Mouse (Mus musculus) thymus, postnatal 0 days (tissue): ENCODE measurements at regions not wholly inside any gene's neighbourhood (a gene's known extent, or its start where the extent isn't known, plus 50 kb on each side); places are given as distances from the start of the nearest gene placed in this dataset.

Source experiments
- DNase-seq: peaks from one replicate; pipeline ENCODE4 v3.0.0-alpha.2; 2015; ENCODE audit warnings: low spot score

GRCm38 (mm10) chr9:31583983-31584382, 119.7 kb upstream of the Tmem45b start:
- no peak for DNase-seq

GRCm38 (mm10) chr9:31582947-31583346, 118.7 kb upstream of the Tmem45b start:
- no peak for DNase-seq

- no peak for DNase-seq
Measured at GRCm38 (mm10) chr9:31578506-31579173, 114.4 kb upstream of the Tmem45b start.

- DNase-seq: no peak
Measured at GRCm38 (mm10) chr9:31577066-31577465, 112.8 kb upstream of the Tmem45b start.

GRCm38 (mm10) chr9:31567029-31567428, 102.8 kb upstream of the Tmem45b start:
- no peak for DNase-seq

DNA sequence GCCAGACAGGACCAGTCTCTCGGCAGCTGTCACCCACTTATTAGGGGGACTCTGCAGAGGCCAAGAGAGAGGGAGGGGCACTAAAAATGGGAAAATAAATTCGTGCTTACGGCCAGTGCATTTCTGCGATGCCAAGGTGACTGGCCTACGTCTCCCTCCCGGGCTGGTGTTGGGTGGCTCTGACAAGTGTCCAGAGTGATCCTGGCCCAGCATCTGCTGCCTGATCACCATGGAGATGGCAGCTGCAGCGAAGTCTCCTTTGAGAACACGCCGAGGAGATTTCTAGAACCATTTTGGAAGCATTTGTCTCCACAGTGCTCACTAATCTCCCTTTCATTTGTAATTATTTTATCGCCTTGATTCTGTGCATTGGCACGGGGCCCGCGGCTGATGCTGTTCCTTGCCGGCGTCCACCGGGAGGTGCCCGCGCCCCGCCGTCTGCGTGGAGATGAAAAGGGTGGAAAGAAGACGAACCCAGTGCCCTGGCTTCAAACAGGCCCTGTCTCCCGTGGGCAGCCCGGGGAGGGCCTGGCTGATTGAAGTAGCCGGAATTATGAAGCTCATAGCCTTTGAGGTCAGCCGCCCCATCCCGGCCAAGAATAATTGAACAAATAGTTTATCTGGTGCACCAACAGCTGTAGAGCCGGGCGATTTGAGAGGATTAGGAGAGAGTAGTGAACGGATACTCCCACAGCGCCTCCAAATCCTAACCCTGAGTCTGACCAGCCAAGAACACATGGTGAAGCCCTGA, 102.2 kb upstream of the Tmem45b start:
- DNase-seq: no peak

GRCm38 (mm10) chr9:31564996-31565773, 100.9 kb upstream of the Tmem45b start:
- no peak for DNase-seq

- DNase-seq: no peak
Measured at GRCm38 (mm10) chr9:31563541-31563940, 99.3 kb upstream of the Tmem45b start.

- no peak for DNase-seq
Measured at GRCm38 (mm10) chr9:31560226-31560556, 95.9 kb upstream of the Tmem45b start.

- DNase-seq: peak; percentile 78
Measured at GRCm38 (mm10) chr9:31559506-31560225, 95.4 kb upstream of the Tmem45b start.

- DNase-seq: no peak
Measured at GRCm38 (mm10) chr9:31543691-31544052, 79.4 kb upstream of the Tmem45b start.

GRCm38 (mm10) chr9:31542909-31543690, 78.8 kb upstream of the Tmem45b start:
- DNase-seq: peak; percentile 62

DNA sequence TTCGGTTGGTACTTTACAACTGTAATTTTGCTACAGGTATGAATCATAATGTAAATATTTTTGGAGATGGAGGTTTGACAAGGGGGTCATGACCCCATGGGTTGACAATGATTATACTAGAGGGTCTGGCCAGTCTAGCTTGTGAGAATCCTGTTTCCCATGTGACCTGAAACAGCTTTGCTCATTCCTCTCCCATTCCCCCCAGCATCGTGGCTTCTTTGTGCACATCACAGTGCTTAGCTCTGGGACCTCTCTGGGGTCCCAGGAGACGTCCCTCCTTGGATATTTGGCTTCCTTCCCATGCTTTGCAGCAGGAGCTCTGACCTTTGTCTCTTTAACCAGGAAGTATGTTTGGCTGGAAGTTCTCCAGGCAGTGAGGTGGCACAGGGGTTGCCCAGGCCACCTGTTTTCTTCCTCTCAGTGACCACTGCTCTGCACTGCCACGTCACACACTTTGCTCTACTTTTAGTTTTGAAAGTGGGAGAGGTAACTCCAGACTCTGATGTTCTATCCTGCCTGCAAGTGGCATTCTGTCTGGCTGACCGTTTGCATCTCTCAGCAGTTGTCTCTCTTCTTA, 77.4 kb upstream of the Tmem45b start:
- no peak for DNase-seq

- DNase-seq: no peak
Measured at GRCm38 (mm10) chr9:31538458-31539210, 74.4 kb upstream of the Tmem45b start.

- no peak for DNase-seq
Measured at GRCm38 (mm10) chr9:31529021-31529420, 64.8 kb upstream of the Tmem45b start.

- no peak for DNase-seq
Measured at GRCm38 (mm10) chr9:31527216-31527615, 63.0 kb upstream of the Tmem45b start.
